Mouse (Mus musculus) heart, postnatal 0 days (tissue): ENCODE data around the gene Kat2a.

ENCODE experiments used
- CTCF ChIP-seq: IDR thresholded peaks from 2 replicates; pipeline ENCODE4 v1.5.1; 2016; ENCODE audit warnings: antibody characterized with exemption, control low read depth, low read depth
- EP300 ChIP-seq: IDR thresholded peaks from 2 replicates; pipeline ENCODE4 v1.6.1; 2016; ENCODE audit warnings: antibody characterized with exemption, low read depth

- TF ChIP-seq CTCF = no peak
- TF ChIP-seq EP300 = no peak
Measured at GRCm38 (mm10) chr11:100711783-100712615, at the start of gene Kat2a.
